Mouse (Mus musculus): Measurements from ENCODE around the gene Hoxb13. TPM values are rescaled to one million over a fixed set of nuclear protein-coding genes. Genes with fewer than 3 reads are reported as not detected.
A peak's percentile ranks its signal among the peaks of the same experiment; 100 is the strongest.

Gene Hoxb13
- polyA plus RNA-seq, 1 experiment, result 0.04 TPM

DNA sequence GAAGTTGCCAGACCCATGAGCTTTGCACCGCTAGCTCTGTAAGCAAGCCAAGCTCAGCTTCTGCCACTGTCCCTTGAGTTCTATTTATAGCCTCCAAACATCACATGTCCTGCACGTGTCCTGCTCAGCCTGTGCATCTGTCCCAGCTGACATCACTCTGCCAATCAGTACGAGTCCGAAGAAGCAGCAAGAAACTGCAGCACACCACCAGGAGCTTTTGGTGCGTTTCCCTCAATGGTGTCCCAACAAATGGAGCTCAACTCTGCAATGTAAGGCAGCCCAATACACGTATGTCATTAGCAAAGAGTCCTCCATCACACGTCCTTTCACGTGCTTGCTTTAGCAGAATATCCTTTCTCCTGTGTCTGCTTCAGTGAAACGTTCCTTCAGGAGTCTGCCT, 33.6 kb downstream of the Hoxb13 start:
- H3K4me3 ChIP-seq (ENCODE audit: control insufficient read depth, low read depth, low read length), result no peak overlapping the region
- H3K27ac ChIP-seq (ENCODE audit: control insufficient read depth, insufficient read depth, low read depth, low read length), result no peak overlapping the region
- H3K4me1 ChIP-seq (ENCODE audit: control insufficient read depth, insufficient read depth, low read length), result no peaks in the 10 kb centered on the region
- TF ChIP-seq CTCF (IDR thresholded peaks at IDR 0.05; ENCODE audit: control insufficient read depth, insufficient read depth, insufficient replicate concordance, low read depth, low read length) (no peak), POLR2A (IDR thresholded peaks at IDR 0.05; ENCODE audit: control insufficient read depth, low read depth, low read length) (no peak)
- no peaks in the 10 kb centered on the region for H3K27me3 ChIP-seq (ENCODE audit: control insufficient read depth, insufficient read depth, low read length)
- no peaks in the 10 kb centered on the region for H3K36me3 ChIP-seq (ENCODE audit: control insufficient read depth, insufficient read depth, low read length)

DNA sequence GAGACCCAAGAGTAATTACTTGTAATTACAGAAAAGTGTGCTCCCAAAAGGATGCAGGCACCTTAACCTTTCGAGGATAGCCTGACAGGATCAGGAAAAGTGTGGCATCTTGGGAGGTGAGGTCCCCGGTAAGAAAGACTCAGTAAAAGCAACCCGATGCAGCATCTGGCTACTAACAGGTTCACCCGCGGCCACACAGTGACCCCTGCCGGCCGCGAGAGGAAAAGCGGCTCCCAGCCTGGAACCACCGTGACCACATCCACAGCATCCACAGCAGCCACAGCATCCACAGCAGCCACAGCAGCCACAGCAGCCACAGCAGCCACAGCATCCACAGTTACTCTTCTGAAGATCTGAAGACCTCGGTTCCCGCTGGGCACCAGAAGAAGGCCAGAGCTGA, 40.8 kb downstream of the Hoxb13 start:
- Histone ChIP-seq H3K36me3 (ENCODE audit: control insufficient read depth, insufficient read depth, low read length) (no peaks in the 10 kb centered on the region), H3K27ac (ENCODE audit: control insufficient read depth, insufficient read depth, low read depth, low read length) (no peak overlapping the region), H3K4me3 (ENCODE audit: control insufficient read depth, low read depth, low read length) (peak overlapping the region; percentile 60), H3K27me3 (ENCODE audit: control insufficient read depth, insufficient read depth, low read length) (no peaks in the 10 kb centered on the region), H3K4me1 (ENCODE audit: control insufficient read depth, insufficient read depth, low read length) (peaks cover 2% of the 10 kb centered on the region)
- TF ChIP-seq CTCF (IDR thresholded peaks at IDR 0.05; ENCODE audit: control insufficient read depth, insufficient read depth, insufficient replicate concordance, low read depth, low read length) (peak; percentile 80), POLR2A (IDR thresholded peaks at IDR 0.05; ENCODE audit: control insufficient read depth, low read depth, low read length) (no peak)

DNA sequence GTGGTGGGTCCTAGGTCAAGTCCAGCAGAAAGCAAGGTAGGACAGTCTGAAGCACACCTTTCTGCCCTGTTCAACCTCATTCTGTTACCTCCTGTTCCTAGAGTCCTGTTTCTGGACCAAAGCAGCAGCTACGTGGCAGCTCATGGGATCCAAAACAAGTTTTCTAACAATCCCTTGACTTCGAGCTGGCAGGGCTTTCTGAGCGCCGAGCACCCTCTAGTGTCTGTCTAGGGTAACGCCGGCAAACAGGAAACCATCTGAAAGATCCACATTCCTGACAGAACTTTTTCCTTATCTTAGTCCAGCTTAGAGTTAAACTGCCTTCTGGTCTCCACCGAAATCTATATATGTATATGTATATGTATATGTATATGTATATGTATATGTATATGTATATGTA, 46.1 kb downstream of the Hoxb13 start:
- Histone ChIP-seq H3K4me1 (ENCODE audit: control insufficient read depth, insufficient read depth, low read length) (peaks cover 1% of the 10 kb centered on the region; the same call in 1 of the 2 replicates), H3K27me3 (ENCODE audit: control insufficient read depth, insufficient read depth, low read length) (no peaks in the 10 kb centered on the region), H3K27ac (ENCODE audit: control insufficient read depth, insufficient read depth, low read depth, low read length) (no peak overlapping the region), H3K4me3 (ENCODE audit: control insufficient read depth, low read depth, low read length) (no peak overlapping the region), H3K36me3 (ENCODE audit: control insufficient read depth, insufficient read depth, low read length) (no peaks in the 10 kb centered on the region)
- TF ChIP-seq POLR2A (IDR thresholded peaks at IDR 0.05; ENCODE audit: control insufficient read depth, low read depth, low read length) (no peak), CTCF (IDR thresholded peaks at IDR 0.05; ENCODE audit: control insufficient read depth, insufficient read depth, insufficient replicate concordance, low read depth, low read length) (peak; percentile 71; the same call in 1 of the 2 replicates)

Other genes starting within 250 kb of the Hoxb13 start
- gene Igf2bp1, start 188.4 kb upstream of the Hoxb13 start, polyA plus RNA-seq (2012; rRNA removed), result 6.5 and 8.1 TPM in 2 replicates
- 2.2 and 2.6 TPM in 2 replicates for gene Gip, start 169.8 kb upstream of the Hoxb13 start, polyA plus RNA-seq (2012; rRNA removed)
- gene Snf8, start 159.4 kb upstream of the Hoxb13 start, polyA plus RNA-seq (2012; rRNA removed), result 51.8 and 56.4 TPM in 2 replicates
- gene Ube2z, start 128.9 kb upstream of the Hoxb13 start, polyA plus RNA-seq (2012; rRNA removed), result 19.1 and 21.2 TPM in 2 replicates
- gene Atp5g1, start 118.6 kb upstream of the Hoxb13 start, polyA plus RNA-seq (2012; rRNA removed), result 234 and 248 TPM in 2 replicates
- gene Calcoco2, start 82.4 kb upstream of the Hoxb13 start, polyA plus RNA-seq (2012; rRNA removed), result 0.08 and 0.15 TPM in 2 replicates
- gene Ttll6, start 60.5 kb upstream of the Hoxb13 start, polyA plus RNA-seq (2012; rRNA removed), result 90.4 and 94.5 TPM in 2 replicates
- gene Hoxb9, start 77.1 kb downstream of the Hoxb13 start, polyA plus RNA-seq (2012; rRNA removed), result 0.36 and 1.0 TPM in 2 replicates
- gene Hoxb8, start 87.6 kb downstream of the Hoxb13 start, polyA plus RNA-seq (2012; rRNA removed), result 0.11 and 6.9 TPM in 2 replicates
- gene Hoxb7, start 92.3 kb downstream of the Hoxb13 start, polyA plus RNA-seq (2012; rRNA removed), result 1.6 TPM in 1 of 2 replicates, not detected in the other
- gene Hoxb6, start 98.2 kb downstream of the Hoxb13 start, polyA plus RNA-seq (2012; rRNA removed), result 0.15 and 3.4 TPM in 2 replicates
- gene Hoxb5, start 109.0 kb downstream of the Hoxb13 start, polyA plus RNA-seq (2012; rRNA removed), result 0.14 and 0.67 TPM in 2 replicates
- gene Hoxb4, start 124.0 kb downstream of the Hoxb13 start, polyA plus RNA-seq (2012; rRNA removed), result 0.07 and 1.3 TPM in 2 replicates
- gene Hoxb3, start 129.0 kb downstream of the Hoxb13 start, polyA plus RNA-seq (2012; rRNA removed), result 5.6 and 6.7 TPM in 2 replicates
- 0.20 and 1.2 TPM in 2 replicates for gene Hoxb2, start 156.2 kb downstream of the Hoxb13 start, polyA plus RNA-seq (2012; rRNA removed)
- gene Hoxb1, start 171.4 kb downstream of the Hoxb13 start, polyA plus RNA-seq (2012; rRNA removed), result not detected in 2 replicates

Measured in testis, adult 2 months (tissue).